Mouse (Mus musculus): ENCODE measurements around the gene Mcrip2.

Mcrip2 gene

DNA sequence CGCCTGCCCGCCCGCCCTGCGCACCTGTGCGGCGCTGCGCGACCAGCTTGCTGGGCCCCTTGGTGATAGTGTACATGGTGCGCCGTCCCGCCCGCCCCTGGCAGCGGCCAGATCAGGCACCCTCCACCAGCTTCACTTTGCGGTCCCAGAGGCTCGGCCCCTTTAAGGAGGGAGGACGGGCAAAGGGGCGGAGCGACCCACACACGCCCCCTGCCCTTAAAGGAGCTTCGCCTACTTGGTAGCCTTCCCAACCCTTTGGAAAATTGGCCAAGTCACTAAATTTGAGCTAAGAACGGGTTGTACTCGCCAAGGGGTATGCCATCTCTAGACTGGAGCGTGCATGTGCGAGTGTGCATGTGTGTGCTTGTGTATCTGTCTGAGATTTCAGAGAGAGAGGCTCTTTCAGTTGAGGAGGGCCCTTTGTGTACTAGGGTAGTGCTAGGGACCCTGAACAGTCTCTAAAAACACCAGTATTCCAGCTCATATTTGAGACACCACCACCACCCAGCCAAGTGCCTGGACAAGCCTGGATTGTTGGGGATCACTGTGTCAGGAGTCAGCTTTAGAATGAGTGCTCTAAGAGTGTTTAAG lies at the start of gene Mcrip2:
Mcrip2 (minus strand) TSS at position 164 of the 591 bp plus-strand sequence.
- peak; percentile 83 for DNase-seq

DNA sequence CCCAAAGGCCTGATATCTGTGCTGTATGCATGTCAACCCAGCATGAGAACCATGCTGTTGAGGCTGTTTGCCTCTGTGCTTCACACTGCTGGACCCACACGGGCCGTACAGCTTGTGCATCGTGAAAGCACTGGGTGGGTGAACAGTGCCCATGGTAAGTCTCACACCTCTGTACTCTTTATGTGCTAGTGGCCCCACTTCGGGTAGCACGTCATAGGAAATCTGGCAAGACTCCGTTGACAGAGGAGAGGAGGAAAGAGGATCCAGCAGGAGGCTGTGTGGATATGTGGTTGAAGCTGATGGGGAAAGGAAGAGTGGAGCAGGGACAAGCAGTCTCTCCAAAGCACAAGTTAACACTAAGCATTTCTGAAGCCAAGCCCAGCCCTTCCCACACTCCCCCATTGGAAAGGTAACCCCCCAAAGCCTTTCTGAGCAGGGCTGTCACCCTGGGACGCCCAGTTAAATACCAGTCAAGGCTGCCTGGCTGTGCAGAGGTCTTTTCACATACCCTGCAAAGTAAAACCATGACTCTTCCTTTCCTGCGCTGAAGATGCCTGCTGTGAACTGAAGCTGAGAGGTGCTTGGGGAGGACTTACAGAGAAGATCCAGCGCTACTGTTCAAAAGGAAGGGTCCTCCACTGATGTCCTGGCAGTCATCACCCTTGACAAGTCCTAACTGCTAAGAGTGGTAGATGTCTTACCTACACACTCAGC lies 49.6 kb upstream of the Mcrip2 start:
- no peak for DNase-seq

DNA sequence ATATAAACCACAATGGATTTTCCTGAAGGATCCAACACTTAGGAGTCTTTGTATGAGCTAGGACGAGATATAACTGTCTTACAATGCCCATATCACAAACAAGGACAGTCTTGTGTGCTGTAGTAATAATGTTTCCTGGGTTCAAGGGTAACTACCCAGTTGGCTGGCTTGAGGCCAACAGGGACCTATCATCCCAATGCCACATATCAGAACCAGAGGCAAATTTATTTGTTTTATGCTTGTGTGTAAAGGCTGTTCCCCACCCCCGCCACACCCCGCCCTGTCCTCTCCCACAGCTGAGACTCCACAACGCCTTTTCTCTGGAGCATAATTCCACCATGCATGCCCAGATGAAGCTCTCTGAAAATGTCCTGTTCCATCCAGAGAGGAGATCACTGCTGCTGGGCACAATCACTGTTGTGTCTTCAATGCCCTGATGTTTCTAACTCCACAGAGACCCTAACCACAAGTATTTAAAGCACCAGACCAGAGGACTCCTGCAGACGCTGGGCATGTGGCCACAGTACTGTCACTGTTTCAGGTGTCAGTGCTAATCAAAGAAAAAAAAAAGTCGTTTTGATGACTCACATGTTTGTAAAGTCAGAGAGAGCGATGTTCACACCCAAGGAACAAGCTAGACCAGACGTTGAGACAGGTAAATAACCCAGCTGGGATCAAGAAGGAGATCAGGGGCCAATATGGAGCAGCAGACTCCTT lies 48.5 kb upstream of the Mcrip2 start:
- DNase-seq, result no peak

DNA sequence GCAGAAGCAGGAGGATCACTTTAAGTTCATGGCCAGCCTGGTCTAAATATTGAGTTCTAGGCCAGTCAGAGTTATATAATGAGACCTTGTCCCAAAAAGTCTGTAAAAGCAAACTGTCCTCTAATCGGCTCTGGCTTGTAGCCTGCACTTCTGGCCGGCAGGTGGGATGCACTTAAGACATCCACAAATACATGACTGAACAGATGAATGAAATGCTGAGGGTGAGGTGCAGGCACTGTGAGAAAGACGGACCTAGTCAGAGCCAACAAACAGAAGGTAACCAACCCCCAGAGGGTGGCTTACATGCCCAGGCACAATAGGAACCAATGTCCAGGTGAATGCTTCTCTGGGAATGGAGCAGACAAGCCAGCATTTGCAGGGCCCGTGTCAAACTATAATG lies 45.7 kb upstream of the Mcrip2 start:
- no peak for DNase-seq

DNA sequence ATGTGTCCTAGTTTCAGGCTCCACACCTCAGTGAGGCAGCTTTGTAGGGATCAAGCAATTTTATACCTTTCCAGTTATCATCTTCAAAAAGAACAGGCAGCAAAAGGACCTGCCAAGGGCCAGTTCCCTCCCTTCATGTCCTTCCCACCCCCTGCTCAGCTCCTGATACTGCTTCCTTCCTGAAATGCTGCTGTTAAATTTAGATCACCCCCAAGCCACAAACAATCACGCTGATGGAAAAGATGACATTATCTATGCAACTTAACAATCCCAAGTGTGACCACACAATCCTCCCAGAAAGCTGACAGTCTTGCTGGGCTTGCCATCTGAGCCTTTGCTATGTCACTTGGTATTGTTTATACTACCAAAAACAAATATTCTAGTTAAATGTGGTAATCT lies 45.3 kb upstream of the Mcrip2 start:
- DNase-seq, result no peak

DNA sequence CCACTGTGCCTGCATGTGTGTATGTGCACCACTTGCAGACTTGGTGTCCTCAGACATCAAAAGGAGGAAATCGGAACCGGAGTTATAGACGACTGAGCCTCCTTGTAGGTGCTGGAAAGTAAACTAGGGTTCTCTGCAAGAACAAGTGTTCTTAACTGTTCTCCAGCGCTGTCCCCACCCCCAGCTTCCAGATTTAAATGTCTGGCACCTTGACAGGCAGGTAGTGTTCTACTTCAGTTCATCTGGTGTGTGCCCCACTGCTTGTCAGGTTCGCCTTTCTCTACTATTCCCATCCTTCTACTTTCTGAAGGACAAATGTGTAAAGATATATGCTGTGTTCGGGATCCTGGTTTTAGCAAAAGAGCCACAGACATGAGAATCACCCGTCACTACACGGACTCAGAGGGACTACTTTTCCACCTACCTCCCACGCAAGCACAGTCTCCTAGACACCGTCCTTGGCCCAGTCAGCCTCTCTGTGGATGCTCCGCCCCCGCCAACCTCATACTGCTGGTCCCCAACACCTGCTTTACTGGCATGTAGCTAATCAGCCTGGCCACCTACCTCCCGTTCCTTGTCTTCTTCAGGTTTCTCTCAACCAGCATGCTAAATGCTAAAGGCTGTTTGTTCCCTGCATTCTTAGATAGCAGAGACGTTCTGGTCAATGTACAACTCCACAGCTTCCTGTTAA lies 44.8 kb upstream of the Mcrip2 start:
- peak; percentile 72 for DNase-seq

DNA sequence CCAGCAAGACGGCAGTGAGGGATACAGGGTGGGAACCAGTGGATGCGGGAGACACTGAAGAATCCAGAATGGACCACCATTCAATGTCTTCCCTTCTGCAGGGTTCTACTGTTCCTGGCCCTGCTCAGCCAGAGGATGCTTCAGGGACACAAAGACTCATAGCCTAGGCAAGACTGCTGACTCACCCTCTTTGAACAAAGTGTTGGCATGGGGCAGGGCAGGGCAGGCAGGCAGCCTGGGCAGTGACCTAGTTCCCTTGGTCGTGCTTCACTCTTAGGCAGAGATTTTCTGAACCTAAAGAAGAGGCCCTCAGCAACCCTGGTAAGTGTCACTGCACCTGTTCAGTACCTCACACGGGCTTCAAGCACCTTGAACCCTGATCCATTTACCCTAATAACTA lies 43.3 kb upstream of the Mcrip2 start:
- DNase-seq, result no peak

DNA sequence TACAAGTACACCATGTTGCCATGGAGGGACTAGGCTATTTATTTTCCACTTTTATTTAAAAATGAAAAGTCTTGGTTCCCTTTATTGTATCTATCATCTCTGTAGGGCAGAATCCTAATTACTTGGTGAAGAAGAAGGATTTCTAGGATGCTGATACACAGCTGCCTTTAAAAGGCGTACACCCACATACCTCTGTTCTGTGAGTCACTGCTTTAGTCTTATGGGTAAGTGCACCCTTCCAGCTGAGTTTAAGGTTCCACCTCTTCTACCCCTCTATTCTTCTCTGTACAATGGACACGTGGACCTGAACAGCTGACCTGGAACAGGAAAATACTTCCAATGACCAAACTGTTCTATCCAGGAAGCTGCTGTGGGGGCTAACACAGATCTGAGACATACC lies 39.1 kb upstream of the Mcrip2 start:
- no peak for DNase-seq

DNA sequence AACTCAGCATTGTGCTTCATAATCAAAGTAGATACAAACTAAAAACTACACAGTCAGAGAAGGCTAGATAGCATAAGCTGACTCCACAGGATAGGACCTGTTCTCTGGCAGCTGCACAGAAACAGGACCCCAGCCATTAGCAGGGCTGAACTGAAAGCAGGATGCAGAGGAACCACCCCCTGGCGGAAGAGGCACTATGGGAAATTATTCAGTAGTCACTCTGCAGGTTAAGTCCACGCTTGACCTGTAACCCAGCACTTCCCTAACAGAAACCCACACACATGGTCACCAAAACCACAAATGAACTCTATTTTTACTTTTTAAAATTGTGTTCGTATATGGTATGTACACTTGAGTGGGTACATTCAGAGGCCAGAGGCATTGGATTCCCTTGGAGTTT lies 34.5 kb upstream of the Mcrip2 start:
- no peak for DNase-seq

DNA sequence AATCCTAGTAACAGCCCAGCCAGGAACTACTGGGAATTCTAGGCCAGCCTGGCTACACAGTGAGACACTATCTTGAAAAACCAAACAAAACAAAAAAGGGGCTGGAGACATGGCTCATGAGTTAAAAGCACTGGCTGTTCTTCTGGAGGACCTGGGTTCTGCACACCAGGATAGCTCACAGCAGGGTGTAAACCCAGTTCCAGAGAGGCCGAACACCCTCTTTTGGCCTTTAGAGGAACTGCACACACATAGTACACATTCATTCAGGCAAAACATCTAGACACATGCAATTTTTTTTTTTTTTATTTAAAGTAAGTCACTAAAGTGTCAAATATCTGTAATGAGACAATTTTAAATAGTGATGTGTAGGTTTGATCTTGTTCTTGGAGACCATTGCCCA lies 31.6 kb upstream of the Mcrip2 start:
- no peak for DNase-seq

DNA sequence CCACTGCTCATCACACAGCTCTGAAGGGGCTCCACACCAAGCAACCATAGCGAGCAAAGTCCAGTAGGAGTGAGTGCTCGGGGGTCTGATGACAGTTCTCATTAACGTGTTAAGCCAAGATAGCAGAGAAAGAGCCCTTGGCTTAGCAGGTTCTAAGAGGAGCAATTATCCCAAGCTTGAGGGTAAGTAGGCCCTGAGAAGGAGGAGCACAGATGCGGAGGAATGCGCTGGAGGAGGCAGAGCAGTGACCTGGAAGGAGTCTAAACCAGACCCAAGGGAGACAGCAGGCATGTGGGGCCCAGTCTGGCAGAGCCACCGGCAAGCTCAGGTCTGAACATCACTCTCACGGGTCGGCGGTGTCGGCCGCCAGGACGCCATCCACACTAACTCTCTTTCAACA lies 27.3 kb upstream of the Mcrip2 start:
- no peak for DNase-seq

DNA sequence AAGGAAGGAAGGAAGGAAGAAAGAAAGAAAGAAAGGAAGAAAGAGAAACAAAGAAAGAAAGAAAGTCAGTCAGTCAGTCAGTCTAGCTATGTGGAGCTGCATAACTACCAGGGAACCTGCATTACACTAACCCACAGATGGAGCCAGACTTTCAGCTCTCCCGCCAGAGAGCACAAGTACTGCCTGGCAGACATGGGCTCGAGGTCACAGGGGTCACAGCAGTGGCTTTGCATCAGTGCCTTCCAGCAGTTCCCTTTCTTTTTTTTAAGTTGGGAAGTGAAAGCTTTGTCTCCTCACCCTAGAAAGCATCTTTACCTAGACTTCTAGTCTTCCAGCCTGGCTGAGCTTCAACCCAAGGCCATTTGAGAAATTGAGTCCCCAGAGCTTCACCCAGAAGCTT lies 26.9 kb upstream of the Mcrip2 start:
- no peak for DNase-seq

DNA sequence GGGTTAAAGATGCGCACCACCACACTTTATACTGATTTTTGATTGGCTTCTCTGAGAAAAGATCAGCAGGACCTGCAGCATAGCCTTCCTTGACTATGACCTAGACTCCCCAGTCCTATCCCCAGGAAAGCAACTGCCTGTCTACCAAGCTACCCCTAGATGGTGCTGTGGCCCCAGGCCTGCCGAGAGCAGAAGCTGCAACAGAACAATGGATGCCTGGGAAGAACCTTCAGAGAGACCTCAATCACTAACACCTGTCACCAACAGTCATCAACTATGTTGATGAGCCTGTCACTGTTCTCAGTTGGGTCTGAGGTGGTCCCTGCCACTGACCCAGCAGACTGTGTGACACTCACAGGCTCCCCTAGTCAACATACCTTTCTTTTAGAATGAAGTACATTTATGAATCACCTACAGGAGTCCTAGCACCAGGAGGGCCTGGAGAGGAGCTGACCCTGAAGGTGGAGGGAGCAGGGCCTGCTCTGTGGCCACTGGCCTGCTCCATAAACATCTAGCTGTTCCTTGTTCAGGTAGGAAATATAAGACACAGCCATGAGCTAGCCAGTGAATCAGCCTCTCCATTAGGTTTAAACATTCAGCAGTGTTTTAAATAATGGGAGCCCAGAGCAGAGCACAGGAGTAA lies 25.5 kb upstream of the Mcrip2 start:
- DNase-seq, result peak; percentile 61

DNA sequence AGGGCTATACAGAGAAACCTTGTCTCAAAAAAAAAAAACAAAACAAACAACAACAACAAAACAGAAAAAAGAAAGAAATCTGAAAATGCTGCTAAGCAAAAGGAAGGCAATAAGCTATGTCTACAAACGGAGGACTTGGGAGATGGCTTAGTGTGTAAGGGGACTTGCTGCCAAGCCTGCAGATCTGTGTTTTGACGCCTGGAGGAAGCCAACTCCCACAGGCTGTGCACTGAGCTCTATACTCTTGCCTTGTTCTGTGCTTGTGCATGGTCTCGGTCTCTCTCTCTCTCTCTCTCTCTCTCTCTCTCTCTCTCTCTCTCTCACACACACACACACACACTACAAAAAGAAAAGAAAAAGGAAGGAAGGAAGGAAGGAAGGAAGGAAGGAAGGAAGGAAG lies 20.3 kb upstream of the Mcrip2 start:
- DNase-seq, result no peak

DNA sequence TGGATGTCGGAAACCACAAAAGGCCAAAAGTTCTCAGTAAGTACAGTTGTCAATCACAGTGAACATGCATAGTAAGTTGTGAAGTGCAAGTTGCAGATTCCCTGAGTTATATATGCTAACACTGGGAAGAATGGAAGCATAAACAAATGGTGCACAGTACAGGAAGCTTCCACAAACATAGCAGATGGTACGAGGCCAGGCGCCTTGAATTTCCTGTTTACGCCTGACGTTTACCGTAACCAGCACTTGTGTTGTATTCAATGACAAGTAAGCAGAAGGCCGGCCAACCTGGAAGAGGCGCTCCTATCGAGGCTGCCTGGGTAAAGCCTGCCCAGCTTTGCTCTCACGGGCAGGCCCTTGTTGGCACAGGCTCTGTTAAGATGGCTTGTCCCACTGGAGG lies 18.9 kb upstream of the Mcrip2 start:
- no peak for DNase-seq

DNA sequence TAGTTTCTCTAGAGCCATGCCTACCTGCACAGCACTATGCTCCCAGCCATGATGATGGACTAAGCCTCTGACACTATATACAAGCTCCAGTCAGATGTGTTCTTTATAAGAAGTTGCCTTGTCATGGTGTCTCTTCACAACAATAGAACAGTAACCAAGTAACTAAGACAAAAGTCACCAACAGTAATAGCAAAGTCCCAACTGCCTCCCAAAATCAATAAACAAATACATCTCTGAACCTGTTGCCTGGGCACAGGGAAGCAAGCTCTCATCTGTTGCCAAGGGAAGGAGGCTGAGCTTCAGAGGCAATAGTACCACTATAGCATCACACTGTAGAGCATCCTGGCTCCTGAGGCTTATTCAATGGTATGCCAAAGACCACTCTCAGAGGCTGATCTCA lies 18.2 kb upstream of the Mcrip2 start:
- no peak for DNase-seq

DNA sequence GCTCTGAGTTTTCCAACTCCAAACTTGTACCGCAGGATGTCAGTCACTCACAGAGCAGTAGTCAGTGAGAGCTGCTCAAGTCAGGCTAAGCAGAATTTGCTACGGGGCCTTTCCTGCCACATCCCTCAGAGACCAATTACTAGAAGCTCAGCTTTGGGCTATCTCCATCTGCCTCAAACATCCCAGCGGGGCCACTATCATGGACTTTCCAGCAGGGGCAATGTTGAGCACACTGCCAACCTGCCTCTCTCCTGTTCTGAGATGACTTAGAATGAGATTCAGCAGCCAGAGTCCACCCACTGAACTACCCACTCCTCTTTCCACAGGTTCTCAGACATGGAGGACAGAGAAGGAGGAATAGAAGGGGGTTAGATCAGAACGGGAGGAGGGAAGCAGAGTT lies 17.1 kb upstream of the Mcrip2 start:
- no peak for DNase-seq

DNA sequence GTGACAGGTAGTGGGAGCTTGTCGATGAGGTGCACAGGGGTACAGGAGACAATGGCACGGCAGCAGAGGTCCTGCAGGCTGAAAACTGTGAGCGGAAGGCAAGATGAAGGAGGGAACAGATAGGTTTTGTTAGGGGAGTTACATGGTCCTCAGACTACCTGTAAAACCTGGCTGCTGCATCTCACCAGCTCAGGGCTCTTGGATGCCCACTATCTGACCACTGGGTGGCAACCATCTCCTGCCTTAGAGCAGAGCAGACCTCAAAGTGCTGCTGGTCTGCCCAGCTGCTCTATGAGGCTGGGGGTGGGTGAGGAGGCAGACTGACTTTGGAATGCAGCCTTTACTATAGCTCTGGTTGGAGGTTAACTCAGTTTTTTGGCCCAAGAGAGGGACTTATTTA lies 15.3 kb upstream of the Mcrip2 start:
- DNase-seq, result no peak

DNA sequence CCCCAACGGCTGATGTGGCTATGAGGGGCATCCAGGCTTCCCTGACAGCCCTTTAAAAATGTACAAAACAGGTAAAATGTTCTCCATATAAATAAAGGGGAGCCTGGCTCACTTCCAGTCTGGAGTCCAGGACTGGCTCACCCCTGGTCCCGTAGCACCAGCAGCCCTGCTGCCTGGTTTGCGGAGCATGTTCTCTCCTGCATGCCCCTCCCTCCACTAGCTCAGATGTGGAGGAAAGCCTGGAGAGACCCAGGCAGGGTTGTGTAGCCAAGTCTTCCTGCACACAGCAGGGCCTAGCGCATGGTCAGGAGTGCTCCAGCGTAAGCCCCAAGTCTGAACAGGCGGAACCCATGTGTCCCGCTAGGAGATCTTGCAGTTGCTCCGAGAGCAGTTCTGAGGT lies 14.7 kb upstream of the Mcrip2 start:
- no peak for DNase-seq

DNA sequence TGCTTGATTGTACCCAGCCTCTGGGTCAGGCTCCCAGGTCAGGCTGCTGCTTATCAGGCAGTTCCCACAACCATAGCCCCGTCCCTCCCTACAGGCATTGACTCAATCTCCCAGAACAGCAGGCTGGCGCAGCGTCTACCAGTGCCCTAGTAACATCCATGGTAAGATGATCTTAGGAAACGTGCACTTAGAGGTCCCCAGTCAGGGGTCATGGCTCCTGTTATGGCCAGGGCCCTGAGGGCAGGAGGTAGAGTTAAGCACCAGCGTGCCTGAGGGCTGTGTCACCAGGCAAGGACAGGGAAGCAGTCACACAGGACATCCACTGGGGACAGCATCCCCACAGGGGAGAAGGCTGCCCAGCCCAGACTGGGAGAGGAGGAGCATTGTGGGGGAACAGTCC lies 13.7 kb upstream of the Mcrip2 start:
- DNase-seq, result no peak

DNA sequence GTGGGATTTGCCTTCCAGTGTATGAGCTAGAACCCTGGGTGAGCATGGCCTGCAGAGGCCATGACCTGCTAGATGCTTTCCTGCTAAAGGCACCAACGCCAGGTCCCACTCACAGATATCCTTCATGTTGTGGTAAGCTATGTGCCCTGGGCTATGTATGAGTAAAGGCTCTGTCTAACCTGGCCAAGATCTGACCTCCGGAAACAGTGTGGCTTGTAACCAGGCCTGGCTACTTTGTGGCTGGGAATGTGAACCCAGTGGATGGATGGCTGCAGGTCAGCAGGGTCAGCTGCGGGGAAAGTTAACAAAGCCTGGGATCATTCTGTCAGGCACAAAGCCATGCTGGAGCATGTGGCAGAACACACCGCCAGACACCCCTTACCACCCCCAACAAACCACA lies 13.1 kb upstream of the Mcrip2 start:
- DNase-seq, result no peak

DNA sequence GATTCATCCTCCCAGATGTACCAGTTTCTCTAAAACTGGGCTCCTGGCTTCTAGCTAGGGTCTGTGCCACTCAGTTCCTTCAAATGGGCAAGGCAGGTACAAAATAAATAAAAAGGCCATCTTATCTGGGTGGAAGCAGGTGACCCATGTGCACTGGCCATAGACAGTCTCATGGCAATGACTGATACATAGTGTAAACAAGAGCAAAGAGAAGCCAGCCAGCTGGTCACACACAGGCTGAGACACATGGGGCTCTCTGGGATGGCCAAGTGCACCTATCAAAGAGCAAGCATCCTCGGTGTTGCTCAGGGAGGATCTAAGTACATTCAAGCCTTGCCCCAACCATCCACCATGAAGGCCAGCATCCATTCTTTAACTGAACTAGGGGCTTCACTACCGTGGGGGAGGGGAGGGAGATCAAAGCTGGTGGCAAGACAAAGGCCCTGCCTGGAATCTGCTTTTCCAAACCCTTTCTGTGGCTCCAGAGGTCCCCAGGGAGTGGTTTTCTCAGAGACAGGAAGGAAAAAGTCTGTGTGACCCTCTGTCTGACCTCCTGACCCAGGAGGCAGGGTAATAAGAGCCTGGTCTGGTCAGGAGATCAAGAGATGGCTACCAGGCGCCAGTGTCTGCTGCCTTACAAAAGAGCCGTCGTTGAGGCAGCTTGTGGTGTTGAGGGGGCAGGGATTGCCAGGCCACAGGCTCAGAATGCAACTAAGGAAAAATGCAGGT lies 12.5 kb upstream of the Mcrip2 start:
- DNase-seq, result no peak
